ENCODE assay signal across 20 mouse cellular contexts in the genomic region with DNA sequence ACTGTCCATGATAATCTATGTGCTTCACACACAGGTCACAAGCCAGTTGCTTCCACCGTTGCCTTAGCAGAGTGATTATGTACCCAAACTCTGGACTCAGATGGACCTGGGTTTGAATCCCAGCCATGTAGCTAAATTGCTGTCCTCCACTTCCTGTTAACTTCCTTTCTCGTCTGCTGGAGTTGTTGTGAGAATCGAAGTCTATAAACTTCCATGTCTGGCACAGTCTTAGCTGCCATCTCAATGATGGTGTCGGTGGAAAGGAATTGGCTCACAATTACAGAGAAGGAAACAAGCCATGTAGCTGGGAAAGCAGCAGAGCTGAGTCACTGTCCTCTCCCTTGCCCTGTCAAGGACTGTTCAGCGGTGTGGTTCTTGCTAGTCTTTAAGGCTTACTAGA.
"Had no signal": no experiment of that assay in that cellular context is flagged by ENCODE, and none has a peak within 500 bp of the region (broad histone marks: within the 10 kb centered on the region; RNA-seq: fewer than 3 reads in every experiment).

No protein-coding gene starts in this region.

- DNase-seq: kidney, postnatal 14 days; kidney, postnatal 4 days; liver; lung, adult 18-20 months; lung, postnatal 10 days; lung, postnatal 36 days; midbrain, embryonic 14.5 days; right cerebral cortex, adult 18-20 months; right cerebral cortex, postnatal 14 days; right cerebral cortex, postnatal 4 days; thymus, adult 2 months; thymus, postnatal 14 days; thymus, postnatal 4 days had no signal

- H3K36me3 ChIP-seq: limb, embryonic 10.5 days; limb, embryonic 13.5 days; liver, embryonic 12.5 days; liver, embryonic 15.5 days; lung, embryonic 15.5 days had no signal

- H3K27ac ChIP-seq: limb, embryonic 10.5 days; limb, embryonic 13.5 days; liver, embryonic 12.5 days; liver, embryonic 15.5 days; lung, embryonic 15.5 days; stomach, postnatal 0 days had no signal

- H3K4me1 ChIP-seq: limb, embryonic 10.5 days; limb, embryonic 13.5 days; liver, embryonic 12.5 days; liver, embryonic 15.5 days; lung, embryonic 15.5 days; megakaryocyte, embryonic 14.5 days had no signal

- H3K27me3 ChIP-seq: limb, embryonic 13.5 days; liver, embryonic 12.5 days; liver, embryonic 15.5 days; lung, embryonic 15.5 days; megakaryocyte, embryonic 14.5 days had no signal

- H3K9me3 ChIP-seq: limb, embryonic 10.5 days; limb, embryonic 13.5 days; liver, embryonic 12.5 days; liver, embryonic 15.5 days; lung, embryonic 15.5 days had no signal

- H3K4me3 ChIP-seq: limb, embryonic 10.5 days; limb, embryonic 13.5 days; liver, embryonic 12.5 days; liver, embryonic 15.5 days; lung, embryonic 15.5 days; megakaryocyte, embryonic 14.5 days had no signal
